In genomic region chr6:145746132-145746849, GRCm38 (mm10) we compare ENCODE assay signal across 8 mouse cellular contexts. TPM values are rescaled to one million over a fixed set of nuclear protein-coding genes. Genes with fewer than 3 reads are reported as not detected.
DNase-seq lines count a peak whose midpoint lies in the region; ATAC-seq lines count a peak whose summit lies in the region.

Gene Rassf8, plus strand, starts transcription at chr6:145746748.

- H3K27ac ChIP-seq in forebrain, embryonic 12.5 days: peak within 1 kb of the TSS; percentile 78
- H3K27ac ChIP-seq in heart, embryonic 16.5 days (ENCODE audit: low read length): peak within 1 kb of the TSS; percentile 94
- peak within 1 kb of the TSS; percentile 67 for H3K27ac ChIP-seq in liver, embryonic 15.5 days (replicated peaks)
- peak within 1 kb of the TSS; percentile 81 for H3K27ac ChIP-seq in neural tube, embryonic 11.5 days (ENCODE audit: low read depth, low read length)
- H3K27ac ChIP-seq in stomach, embryonic 16.5 days (ENCODE audit: low read length): peak within 1 kb of the TSS; percentile 89

- WGBS in forebrain, embryonic 12.5 days: 0% methylated on average over 47 of the region's 71 CpGs
- under 1% methylated on average over 53 of the region's 71 CpGs for WGBS in heart, embryonic 16.5 days
- 1% methylated on average over 61 of the region's 71 CpGs for WGBS in liver, embryonic 15.5 days (ENCODE audit: insufficient replicate concordance)
- WGBS in neural tube, embryonic 11.5 days: under 1% methylated on average over 34 of the region's 71 CpGs
- WGBS in stomach, embryonic 16.5 days: under 1% methylated on average over 56 of the region's 71 CpGs

- H3K27me3 ChIP-seq in forebrain, embryonic 12.5 days: peaks cover 10% of the 10 kb centered on the region; the same call in 1 of the 2 replicates
- no peaks in the 10 kb centered on the region for H3K27me3 ChIP-seq in heart, embryonic 16.5 days (ENCODE audit: control insufficient read depth, insufficient read depth, low read length)
- H3K27me3 ChIP-seq in liver, embryonic 15.5 days: peaks cover 60% of the 10 kb centered on the region
- H3K27me3 ChIP-seq in neural tube, embryonic 11.5 days (ENCODE audit: control insufficient read depth, insufficient read depth, low read length): no peaks in the 10 kb centered on the region
- H3K27me3 ChIP-seq in stomach, embryonic 16.5 days (ENCODE audit: control insufficient read depth, insufficient read depth, low read length): no peaks in the 10 kb centered on the region

- H3K4me1 ChIP-seq in forebrain, embryonic 12.5 days: peaks cover 9% of the 10 kb centered on the region
- peaks cover 30% of the 10 kb centered on the region for H3K4me1 ChIP-seq in heart, embryonic 16.5 days (ENCODE audit: control insufficient read depth, insufficient read depth, low read length)
- H3K4me1 ChIP-seq in liver, embryonic 15.5 days (replicated peaks): peaks cover 9% of the 10 kb centered on the region
- peaks cover 4% of the 10 kb centered on the region; the same call in 1 of the 2 replicates for H3K4me1 ChIP-seq in neural tube, embryonic 11.5 days (ENCODE audit: control insufficient read depth, insufficient read depth, low read length)
- H3K4me1 ChIP-seq in stomach, embryonic 16.5 days (ENCODE audit: control insufficient read depth, insufficient read depth, low read length): peaks cover 5% of the 10 kb centered on the region

- ATAC-seq in CD4-positive, CD25-positive, alpha-beta regulatory T cell, adult 4 months: peak; percentile 83
- ATAC-seq in forebrain, embryonic 12.5 days (ENCODE audit: low FRiP score): peak; percentile 96
- ATAC-seq in heart, embryonic 16.5 days (replicated peaks; ENCODE audit: extremely low read depth, insufficient read depth, low FRiP score): peak; percentile 96
- peak; percentile 88 for ATAC-seq in liver, embryonic 15.5 days (ENCODE audit: insufficient read depth)
- peak; percentile 96 for ATAC-seq in neural tube, embryonic 11.5 days (ENCODE audit: insufficient read depth, low FRiP score, low TSS enrichment)
- peak; percentile 97 for ATAC-seq in stomach, embryonic 16.5 days (ENCODE audit: insufficient read depth, low FRiP score)

- H3K4me2 ChIP-seq in forebrain, embryonic 12.5 days: peak within 1 kb of the TSS; percentile 84
- peak within 1 kb of the TSS; percentile 77 for H3K4me2 ChIP-seq in heart, embryonic 16.5 days (ENCODE audit: low read depth, low read length)
- H3K4me2 ChIP-seq in liver, embryonic 15.5 days: peak within 1 kb of the TSS; percentile 68
- H3K4me2 ChIP-seq in neural tube, embryonic 11.5 days (ENCODE audit: low read depth): peak within 1 kb of the TSS; percentile 60
- H3K4me2 ChIP-seq in stomach, embryonic 16.5 days (ENCODE audit: low read depth, low read length): peak within 1 kb of the TSS; percentile 78

- H3K4me3 ChIP-seq in forebrain, embryonic 12.5 days (replicated peaks): peak within 1 kb of the TSS; percentile 71
- H3K4me3 ChIP-seq in heart, embryonic 16.5 days (ENCODE audit: low read length): peak within 1 kb of the TSS; percentile 91
- peak within 1 kb of the TSS; percentile 63 for H3K4me3 ChIP-seq in liver, embryonic 15.5 days (replicated peaks)
- peak within 1 kb of the TSS; percentile 78 for H3K4me3 ChIP-seq in neural tube, embryonic 11.5 days (ENCODE audit: low read depth, low read length)
- peak within 1 kb of the TSS; percentile 91 for H3K4me3 ChIP-seq in stomach, embryonic 16.5 days (replicated peaks; ENCODE audit: low read length)

- H3K9ac ChIP-seq in forebrain, embryonic 12.5 days: peak within 1 kb of the TSS; percentile 80
- peak within 1 kb of the TSS; percentile 99 for H3K9ac ChIP-seq in heart, embryonic 16.5 days (ENCODE audit: low read length)
- H3K9ac ChIP-seq in liver, embryonic 15.5 days: peak within 1 kb of the TSS; percentile 56
- peak within 1 kb of the TSS; percentile 77 for H3K9ac ChIP-seq in neural tube, embryonic 11.5 days (ENCODE audit: low read length)
- H3K9ac ChIP-seq in stomach, embryonic 16.5 days (ENCODE audit: low read length): peak within 1 kb of the TSS; percentile 93

- no peaks in the 10 kb centered on the region for H3K36me3 ChIP-seq in forebrain, embryonic 12.5 days (replicated peaks)
- H3K36me3 ChIP-seq in heart, embryonic 16.5 days (ENCODE audit: control insufficient read depth, insufficient read depth): peaks cover 15% of the 10 kb centered on the region
- H3K36me3 ChIP-seq in liver, embryonic 15.5 days (replicated peaks): no peaks in the 10 kb centered on the region
- H3K36me3 ChIP-seq in neural tube, embryonic 11.5 days (ENCODE audit: control insufficient read depth, insufficient read depth, low read length): no peaks in the 10 kb centered on the region
- no peaks in the 10 kb centered on the region; the same call in 1 of the 2 replicates for H3K36me3 ChIP-seq in stomach, embryonic 16.5 days (ENCODE audit: control insufficient read depth, insufficient read depth, low read length)

- no peaks in the 10 kb centered on the region for H3K9me3 ChIP-seq in forebrain, embryonic 12.5 days
- no peaks in the 10 kb centered on the region for H3K9me3 ChIP-seq in heart, embryonic 16.5 days (replicated peaks; ENCODE audit: control insufficient read depth, low read length)
- H3K9me3 ChIP-seq in liver, embryonic 15.5 days (replicated peaks): no peaks in the 10 kb centered on the region
- H3K9me3 ChIP-seq in neural tube, embryonic 11.5 days (ENCODE audit: control insufficient read depth, low read length): no peaks in the 10 kb centered on the region
- no peaks in the 10 kb centered on the region for H3K9me3 ChIP-seq in stomach, embryonic 16.5 days (replicated peaks; ENCODE audit: control insufficient read depth, low read length)

- DNase-seq in c-Kit-negative CD71-positive TER-119-positive erythroid progenitor cells, embryonic 14.5 days (ENCODE audit: low read depth, low spot score): peak; percentile 1
- peak; percentile 89 to 96 for DNase-seq in kidney, postnatal 25 days
- DNase-seq in neural tube, embryonic 11.5 days (ENCODE audit: low spot score): peak; percentile 90

RNA-seq across cellular contexts. Expression of gene Rassf8, which starts in this region (rescaled TPM):
- polyA plus RNA-seq in CD4-positive, CD25-positive, alpha-beta regulatory T cell, adult 4 months (2017; shearing (Covaris generic)): under 1 TPM in 1 of 2 experiments, not detected in 1; 0.13 TPM
- polyA plus RNA-seq in forebrain, embryonic 12.5 days (2016; fragmentation: Nextera tagmentation; extraction: Ambion mirVana): 3.1 and 3.6 TPM in 2 replicates
- polyA plus RNA-seq in heart, embryonic 16.5 days (2015; fragmentation: Nextera tagmentation; extraction: Ambion mirVana): 7.3 TPM in 2 replicates
- polyA plus RNA-seq in liver, embryonic 15.5 days (2015; fragmentation: Nextera tagmentation; extraction: Ambion mirVana): 1.1 and 1.6 TPM in 2 replicates
- 3.8 and 4.5 TPM in 2 replicates for polyA plus RNA-seq in neural tube, embryonic 11.5 days (2014; fragmentation: Nextera tagmentation; extraction: Ambion mirVana)
- polyA plus RNA-seq in stomach, embryonic 16.5 days (2015; fragmentation: Nextera tagmentation; extraction: Ambion mirVana): 4.9 and 5.7 TPM in 2 replicates

Comparison
In these comparisons a context has a peak if more than half of its experiments do, and no peak if none do; other contexts are left out.
1. Peak in every context shown above with its lines: DNase-seq, ATAC-seq, H3K4me3 ChIP-seq and H3K27ac ChIP-seq.
2. Peak in ATAC-seq in CD4-positive, CD25-positive, alpha-beta regulatory T cell, adult 4 months; RNA of the gene not detected or under 1 TPM.
3. DNase-seq: peak in every context shown above with its lines; median percentile 92 in kidney, postnatal 25 days; 90 in neural tube, embryonic 11.5 days; 1 in c-Kit-negative CD71-positive TER-119-positive erythroid progenitor cells, embryonic 14.5 days.